Mouse (Mus musculus): ENCODE measurements around the gene Mllt10.

The Mllt10 gene

DNA sequence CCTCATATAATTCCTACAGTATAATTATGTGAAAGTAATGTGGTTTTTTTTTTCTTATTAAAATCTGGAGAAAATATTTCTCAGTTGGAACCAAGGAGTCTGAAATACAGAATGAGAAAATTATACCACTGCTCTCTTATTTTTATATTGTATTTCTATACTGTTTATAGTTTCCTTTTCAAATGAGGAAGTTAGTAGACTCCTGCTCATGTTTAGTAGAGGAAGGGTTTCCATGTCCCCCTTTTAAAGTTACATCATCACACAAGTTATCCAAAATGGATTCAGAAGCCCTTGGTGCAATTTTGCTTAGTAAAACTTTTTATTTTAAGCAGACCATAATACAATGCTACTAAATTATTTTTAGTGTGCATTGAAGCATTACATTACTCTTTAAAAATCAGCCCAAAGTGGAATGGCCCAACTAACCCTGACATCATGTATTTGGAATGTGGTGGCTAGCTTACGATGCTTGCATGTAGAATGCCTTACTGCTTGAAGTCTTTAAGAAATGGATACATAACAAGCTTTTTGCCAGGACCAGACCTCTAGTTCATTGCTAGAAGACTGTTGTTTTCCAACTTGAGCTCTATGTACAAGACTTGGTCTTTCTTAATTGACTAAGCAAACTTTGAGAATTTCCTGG, 146.9 kb downstream of the Mllt10 start:
- no peak for DNase-seq (ENCODE audit: low spot score)

DNA sequence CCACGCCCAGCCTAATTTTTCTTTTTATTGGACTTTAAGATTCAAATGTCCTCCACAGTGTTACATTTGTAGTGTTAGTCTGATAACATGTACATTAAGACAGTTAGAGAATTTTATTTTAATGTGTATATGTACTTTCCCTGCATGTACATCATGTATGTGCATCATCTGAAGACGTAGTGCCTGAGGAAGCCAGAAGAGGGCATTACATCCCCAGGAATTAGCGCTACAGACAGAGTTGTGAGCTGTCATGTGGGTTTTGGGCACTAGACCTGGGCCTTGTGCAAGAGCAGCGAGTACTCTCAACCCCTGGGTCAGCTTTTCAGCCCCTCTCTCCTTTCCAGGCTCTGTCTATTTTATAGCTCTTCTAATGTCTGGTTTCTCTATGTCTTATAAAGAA, 147.9 kb downstream of the Mllt10 start:
- no peak for DNase-seq (ENCODE audit: low spot score)

DNA sequence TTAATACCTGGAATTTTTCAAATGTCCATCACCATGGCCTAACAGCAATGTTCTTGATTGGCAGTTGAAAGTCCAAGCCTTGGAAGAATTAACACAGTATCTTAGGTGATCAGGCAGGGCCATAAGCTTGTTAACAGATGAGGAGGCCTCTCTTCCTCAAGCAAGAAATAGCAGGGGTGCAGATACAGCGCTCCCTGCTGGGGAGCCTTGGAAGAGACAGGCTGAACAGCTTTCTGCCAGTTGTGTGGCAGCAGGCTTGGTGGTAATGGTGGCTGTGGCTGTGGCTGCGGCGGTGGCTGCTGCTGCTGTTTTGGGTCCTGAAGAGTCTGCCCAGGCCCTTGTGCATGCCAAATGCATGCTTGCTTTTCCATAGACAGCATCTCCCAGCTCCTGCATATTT, 150.1 kb downstream of the Mllt10 start:
- DNase-seq (ENCODE audit: low spot score), result peak; percentile 63

DNA sequence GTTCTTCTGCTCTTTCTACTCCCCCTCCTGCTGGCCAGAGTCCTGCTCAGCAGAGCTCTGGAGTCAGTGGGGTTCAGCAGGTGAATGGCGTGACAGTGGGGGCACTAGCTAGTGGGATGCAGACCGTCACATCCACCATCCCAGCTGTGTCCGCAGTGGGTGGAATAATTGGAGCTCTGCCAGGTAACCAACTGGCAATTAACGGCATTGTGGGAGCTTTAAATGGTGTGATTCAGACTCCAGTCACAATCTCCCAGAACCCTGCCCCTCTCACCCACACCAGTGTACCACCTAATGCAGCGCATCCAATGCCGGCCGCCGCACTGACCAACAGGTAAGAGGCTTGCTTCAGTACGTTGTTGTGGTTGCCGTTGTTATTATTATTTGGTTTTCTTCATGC, 151.8 kb downstream of the Mllt10 start:
- no peak for DNase-seq (ENCODE audit: low spot score)

DNA sequence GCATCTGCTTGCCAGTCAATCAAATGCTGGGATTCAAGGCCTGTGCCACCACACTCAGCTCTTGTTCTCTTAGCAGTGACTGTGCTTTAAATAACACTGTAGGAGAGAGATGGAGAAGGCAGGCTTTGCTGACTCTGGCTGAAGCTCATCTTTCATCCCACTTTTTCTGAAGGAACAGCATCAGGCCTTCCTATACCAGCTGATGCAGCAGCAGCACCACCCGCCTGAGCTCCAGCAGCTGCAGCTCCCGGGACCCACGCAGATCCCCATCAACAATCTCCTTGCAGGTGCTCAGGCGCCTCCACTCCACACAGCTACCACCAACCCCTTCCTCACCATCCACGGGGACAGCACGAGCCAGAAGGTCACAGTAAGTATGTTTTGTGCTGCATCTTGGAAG, 153.5 kb downstream of the Mllt10 start:
- no peak for DNase-seq (ENCODE audit: low spot score)

DNA sequence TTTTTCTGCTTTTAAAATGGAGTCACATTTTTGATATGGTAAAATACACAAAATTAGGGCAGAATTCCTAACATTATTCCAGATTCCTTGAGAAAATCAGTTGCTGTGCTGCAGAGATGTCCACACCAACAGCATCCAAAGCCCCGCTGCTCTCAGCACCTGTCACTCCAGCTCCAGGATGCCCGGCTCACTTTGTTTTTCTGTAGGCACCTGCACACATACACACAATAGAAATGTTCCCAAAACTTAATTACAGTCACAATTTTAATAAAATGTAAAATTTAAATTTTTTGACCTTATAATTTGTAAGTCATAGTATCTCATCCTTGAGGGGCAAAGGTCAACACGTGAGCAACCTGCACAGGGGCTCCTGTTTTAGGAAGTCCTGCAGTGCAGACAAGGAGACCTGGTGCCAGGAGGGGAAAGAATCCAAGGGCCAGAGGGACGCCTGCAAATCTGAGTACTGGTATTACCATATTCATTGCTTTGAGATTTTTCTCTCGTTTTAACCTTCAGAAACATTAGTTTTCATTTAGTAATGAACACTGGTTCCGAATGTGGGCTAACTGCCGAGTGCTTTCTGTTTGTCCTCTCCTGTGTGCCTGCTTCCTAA, 154.3 kb downstream of the Mllt10 start:
- no peak for DNase-seq (ENCODE audit: low spot score)

DNA sequence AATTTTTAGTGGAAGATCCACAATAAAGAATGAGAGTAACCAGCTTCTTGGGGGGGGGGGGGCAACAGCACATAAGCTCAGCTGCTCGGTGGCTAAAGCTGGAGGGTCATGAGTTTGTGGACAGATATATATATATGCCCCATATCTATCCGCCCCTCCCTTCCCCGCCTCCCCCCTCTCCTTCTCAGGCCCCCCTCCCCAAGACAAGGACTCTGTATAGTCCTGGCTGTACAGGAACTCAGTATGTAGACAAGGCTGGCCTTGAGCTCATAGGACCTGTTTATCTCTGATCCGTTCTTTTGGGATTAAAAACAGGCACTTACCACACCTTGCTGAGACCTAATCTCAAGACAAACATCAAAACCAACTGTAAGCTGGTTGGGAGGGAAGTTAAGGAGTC, 154.9 kb downstream of the Mllt10 start:
- DNase-seq (ENCODE audit: low spot score), result no peak

DNA sequence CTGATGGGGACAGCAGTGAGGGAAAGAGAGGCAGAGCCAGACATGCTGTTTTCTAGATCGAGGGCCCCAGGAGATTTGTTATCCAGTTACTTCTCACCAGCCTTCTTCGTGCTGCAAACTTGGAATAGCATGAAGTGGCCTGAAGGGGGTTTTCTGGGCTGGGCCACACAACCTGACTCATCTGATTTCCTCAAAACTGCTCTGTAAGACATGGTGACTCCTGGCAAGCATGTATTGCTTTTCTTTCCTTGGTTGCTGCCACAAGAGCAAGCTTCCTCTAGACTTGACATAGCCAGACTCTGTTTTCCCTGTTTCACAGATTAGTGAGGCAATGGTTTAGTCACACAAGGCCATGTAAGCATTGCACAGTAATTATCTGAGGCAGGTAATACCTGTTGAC, 159.0 kb downstream of the Mllt10 start:
- DNase-seq (ENCODE audit: low spot score), result no peak

DNA sequence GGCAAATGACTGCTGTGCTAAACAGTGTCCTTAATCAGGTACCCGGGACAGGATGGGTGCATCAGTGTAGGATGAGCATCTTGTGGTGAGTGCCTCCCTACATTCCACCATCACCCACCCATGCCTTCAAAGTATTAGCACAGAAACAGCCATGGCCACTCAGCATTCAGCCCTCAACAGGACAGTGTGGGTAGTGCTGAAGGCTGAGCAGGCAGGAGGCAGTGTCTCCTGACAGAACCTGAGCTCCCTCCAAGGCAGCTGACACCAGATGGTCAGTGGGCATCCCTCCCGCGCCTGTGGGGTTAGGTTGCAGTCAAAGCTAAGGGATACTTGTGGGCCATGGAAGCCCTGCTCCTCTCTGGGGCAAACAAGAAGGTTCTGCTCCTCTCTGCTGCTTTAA, 162.8 kb downstream of the Mllt10 start:
- DNase-seq (ENCODE audit: low spot score), result no peak

DNA sequence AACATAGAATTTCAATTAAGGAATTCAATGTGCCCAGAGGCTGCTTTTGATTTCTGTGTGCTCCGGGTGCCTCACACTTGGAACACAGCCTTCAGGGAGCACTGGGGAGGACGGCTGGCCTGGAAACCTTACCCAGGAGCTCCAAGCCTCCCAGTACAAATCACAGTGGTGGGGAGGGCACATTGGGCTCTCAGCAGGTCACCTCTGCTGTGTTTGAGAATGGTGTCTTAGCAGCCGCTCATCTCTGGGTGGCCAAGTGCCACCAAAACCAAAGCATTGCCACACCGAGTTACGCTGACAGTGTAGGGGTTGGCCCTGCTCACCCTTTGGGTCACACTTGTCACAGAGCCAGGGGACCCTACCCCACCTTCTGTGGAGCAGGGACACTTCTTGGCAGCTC, 163.5 kb downstream of the Mllt10 start:
- no peak for DNase-seq (ENCODE audit: low spot score)

DNA sequence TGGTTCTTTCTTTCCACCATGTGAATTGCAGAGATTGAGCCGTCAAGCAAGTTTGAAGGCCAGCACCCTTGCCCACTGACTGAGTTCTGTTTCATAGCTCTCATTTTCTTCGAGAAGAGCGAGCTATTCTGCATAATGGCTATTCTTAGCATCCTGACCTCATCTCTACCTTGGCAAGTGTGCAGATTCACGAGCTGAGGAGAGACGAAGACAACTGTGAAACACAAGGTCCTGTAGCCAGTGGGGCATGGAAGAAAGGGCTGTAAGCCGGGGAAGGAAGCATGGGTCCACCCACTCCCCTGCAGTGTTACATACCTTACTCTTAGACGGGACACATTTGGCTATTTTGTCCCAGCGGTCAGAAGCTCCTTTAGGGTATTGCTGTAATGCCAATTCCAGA, 164.1 kb downstream of the Mllt10 start:
- no peak for DNase-seq (ENCODE audit: low spot score)

DNA sequence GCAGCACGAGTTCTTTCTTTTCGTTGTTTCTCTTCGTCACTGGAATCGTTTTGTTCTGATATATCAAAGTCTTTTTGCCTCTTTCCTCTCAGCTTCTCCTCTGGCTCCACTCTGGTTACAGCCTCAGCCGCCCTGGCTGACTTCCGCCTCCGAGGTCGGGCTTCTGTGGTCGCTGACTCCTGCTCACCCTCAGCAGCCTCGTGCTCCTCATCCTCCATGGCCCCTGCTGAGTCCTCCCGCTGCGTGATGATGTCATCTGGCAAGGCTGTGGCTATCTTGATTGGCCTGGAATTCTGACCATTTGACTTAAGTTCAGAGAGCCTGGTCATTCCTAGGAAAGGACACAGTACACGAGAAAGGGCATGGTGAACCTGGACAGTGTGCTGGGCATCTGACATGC, 164.5 kb downstream of the Mllt10 start:
- no peak for DNase-seq (ENCODE audit: low spot score)

DNA sequence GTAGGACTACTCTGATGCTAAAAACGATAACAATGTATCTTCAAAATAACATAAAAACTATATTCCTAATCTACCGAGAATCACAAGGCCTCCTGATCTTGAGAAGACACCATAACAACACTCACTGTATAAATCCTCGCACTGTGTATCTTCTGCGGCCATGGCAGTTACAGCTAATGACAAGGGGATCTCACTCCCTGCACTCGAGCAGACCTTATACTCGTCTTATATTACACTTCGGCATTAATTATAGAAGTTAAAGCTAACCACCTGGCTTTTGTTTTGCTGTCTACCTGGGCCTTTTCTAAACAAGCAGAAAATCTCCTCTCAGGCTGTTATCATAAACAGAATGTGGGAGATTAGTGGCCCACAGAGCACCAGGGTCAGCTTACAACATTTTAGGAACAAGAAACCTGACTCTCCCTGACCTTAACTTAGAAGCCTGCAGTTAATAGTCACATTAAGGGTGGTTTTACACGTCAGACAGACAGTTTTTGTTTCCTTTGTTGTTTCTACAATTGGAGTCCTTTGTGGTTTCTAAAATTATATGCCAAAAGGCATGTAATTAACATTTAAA, 173.5 kb downstream of the Mllt10 start:
- no peak for DNase-seq (ENCODE audit: low spot score)

DNA sequence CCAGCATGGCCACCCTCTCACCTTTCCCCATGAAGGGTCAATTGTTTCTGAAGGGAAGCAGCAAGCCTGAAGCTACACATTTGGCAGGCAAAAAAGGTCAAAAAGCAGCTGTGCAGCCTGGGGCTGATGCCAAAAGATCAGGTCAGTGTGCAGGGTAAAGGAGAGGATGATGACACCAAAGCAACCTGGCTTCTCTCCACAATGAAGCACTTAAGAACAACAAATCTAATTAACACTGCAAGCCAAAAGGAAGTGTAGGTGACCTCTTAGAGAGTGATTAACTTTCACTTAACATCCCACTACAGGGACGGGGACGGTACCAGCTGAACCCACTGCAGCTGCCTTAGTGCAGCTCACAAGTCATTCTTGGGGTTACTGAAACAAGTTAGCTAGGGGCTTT, 174.2 kb downstream of the Mllt10 start:
- DNase-seq (ENCODE audit: low spot score), result no peak

DNA sequence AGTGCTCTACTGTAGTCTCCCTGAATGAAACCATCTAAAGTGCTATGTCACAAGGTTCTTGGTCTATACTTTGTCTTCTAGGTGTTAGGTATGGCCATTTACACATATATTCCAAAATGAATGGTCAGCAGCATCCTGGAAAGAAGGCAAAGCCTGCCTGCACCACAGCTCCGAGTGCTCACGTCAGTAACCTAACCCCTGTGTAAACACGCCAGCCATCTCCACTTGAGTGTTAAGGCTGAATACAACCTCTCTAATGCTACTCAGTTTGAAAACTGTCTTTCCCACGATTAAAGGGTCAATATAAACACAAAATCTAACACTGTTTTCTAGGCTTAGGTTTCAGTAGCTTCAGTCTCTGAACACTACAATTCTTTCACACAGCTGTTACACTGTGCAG, 176.1 kb downstream of the Mllt10 start:
- no peak for DNase-seq (ENCODE audit: low spot score)

DNA sequence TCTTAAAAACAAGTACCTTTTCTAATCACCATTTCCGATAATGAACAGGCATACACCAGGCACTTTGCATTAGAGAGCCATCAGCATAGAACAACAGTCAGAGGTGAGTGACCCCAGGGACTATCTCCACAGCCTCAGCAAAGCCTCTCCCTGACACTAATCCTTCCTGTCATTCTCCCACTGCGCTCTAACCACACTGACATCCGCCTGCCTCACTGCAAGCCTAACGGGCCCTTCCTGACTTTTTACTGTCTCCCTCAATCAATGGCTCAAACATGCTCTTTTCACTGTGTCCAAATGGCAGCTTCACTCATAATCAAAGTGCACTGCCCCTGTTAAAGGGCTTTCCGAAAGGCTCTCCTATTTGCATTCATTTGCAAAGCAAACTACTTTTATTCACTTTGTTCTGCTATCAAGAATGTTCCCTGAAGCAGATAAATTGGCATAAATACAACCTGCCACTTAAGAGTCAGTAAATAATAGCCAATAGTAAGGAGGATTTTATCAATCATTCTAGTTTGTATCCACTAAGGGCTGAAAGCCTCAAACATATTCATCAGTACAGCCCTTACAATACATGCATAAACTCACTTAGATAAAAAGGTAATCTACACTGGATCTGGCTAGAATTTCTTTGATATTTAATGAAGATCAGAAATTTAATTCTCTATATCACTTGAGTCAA, 178.0 kb downstream of the Mllt10 start:
- no peak for DNase-seq (ENCODE audit: low spot score)

DNA sequence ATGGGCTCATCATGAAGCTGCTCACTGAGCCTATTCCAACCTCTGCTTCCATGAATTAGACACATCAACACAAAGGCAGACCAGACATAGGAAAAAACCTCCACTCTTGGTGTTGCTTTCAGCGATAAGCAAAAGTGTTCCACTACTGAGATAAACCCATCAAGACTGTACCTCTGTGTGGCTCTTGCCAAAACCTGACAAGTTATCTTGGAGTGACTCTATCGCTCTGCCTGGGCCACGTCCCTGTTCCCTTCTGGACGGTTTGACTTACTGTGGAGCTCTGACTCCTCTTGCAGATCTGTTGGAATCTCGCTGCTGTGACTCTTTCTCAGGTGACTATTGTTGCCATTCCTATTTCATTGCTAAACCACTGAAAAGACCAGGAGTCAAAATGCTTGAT, 180.5 kb downstream of the Mllt10 start:
- no peak for DNase-seq (ENCODE audit: low spot score)

DNA sequence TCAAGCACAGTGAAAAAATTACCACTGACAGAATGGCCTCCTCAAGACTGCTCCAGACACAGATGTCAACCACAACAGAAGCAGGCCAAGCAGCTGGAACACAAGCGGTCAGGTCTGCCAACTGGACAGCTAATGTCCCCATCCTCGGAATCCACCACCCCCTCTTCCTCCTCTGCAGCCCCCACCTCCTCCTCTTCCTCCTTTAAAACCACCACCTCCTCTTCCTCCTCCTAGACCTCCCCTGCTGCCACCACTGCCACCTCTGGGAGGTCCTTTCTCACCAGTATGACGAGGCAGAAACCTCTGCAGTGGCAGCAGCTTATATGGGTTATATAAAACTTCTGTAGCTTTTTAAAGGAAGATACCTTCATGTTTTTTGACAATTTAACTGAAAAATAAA, 194.2 kb downstream of the Mllt10 start:
- DNase-seq (ENCODE audit: low spot score), result no peak

Measured in T-cell, adult 2 months (primary cell).